Mouse (Mus musculus) MN1 (cell line): ENCODE results near the gene Gm609.
"Not testable (repeated sequence)": the region's sequence is repeated elsewhere in the genome, so short reads cannot be mapped to it uniquely, and the experiment has no call there.

Experiments used
- DNase-seq: peaks from one replicate; pipeline ENCODE4 v3.0.0-alpha.2; 2016; ENCODE audit warnings: low spot score

Gene Gm609

DNA sequence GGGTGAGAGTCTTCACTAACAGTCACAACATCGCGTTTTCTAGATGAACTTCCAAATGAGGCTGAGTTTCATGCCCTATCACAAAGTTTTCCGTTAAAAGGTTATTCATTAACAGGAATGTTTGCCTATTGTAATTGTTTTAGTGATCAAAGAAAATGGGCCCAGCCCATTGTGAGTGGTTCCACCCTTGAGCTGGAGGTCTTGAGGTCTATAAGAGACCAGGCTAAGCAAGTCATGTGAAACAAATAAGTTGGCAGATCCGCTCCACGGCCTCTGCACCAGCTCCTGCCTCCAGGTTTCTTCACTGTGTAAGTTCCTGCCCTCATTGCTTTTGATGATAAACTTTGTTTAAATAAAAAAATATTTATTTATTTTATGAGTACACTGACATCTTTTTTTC lies at the start of gene Gm609:
Gene Gm609, minus strand, starts transcription at position 43 of the 400 bp plus-strand sequence.
- no peak for DNase-seq

DNA sequence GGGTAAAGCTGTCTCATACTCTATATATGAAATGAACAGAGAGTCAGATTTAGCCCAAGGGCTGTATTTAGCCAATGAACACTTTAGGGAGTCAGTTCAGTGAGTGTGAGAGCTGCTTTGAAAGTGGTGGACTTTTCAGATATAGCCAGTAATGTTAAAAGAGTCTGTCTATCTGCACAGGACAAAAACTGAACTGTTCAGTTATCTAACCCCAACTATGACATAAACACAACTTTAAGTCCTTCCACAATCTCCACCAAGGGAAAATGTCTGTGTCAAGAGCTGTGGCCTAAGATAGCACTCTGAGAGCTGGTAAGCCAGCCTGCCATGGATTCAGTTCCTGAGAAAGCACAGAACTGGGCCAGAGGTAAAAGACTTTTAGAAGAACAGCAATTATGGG lies 49.3 kb upstream of the Gm609 start:
- DNase-seq: no peak

DNA sequence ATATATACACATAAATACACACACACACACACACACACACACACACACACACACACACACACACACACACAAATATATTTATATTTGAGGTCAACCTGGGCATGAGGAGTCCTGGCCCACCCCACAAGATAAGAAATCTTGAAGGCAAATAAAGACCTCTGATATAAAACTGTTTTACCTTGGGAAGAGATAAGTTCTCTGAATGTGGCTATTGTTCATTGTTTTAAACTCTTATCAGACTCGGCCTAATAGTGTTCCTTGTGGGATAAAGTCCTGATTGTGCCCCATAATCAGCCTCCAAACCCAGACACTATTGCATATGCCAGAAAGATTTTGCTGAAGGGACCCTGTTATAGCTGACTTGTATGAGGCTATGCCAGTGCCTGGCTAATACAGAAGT lies 45.6 kb upstream of the Gm609 start:
- not testable (repeated sequence) for DNase-seq

DNA sequence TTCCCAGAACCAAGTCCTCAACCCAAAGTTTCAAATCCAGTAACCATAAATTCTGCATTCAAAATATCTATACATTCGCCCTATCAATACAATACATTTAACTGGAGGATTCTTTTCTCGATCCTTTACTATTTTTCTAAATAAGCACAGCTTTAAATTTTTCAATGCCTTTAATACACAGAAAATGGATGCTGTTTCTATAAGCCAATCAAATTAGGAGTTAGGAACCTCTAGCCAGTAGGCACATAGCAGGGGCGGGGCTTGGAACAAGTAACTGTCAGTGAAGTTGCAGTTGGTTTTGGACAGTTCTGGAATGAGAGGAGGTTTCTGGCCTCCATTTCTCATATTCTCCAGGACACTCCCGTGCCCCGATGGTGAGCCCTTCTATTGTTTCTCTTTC lies 42.2 kb upstream of the Gm609 start, which contains the start of gene Slc9c1:
Gene Slc9c1, plus strand, starts transcription at position 301 of the 400 bp plus-strand sequence.
- no peak for DNase-seq

DNA sequence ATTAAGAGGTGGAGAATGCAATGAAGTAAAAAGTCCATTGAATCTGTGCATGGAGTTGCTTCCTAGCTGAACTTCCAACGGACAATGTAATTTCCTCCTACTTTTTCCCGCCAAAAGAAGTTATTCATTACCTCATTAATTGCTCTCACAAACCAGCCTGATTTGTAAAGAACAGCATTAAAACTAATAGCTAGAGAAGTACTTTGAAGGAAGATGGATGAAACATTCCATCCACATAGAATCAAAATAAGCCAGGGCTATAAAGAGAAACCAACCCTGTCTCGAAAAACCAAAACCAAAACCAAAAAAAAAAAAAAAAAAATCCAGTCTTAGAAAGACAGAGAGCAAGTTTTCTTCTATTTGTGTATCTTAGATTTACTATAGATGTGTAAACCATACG lies 39.2 kb upstream of the Gm609 start, which contains the start of gene Gm17783:
Gene Gm17783, minus strand, starts transcription at position 101 of the 400 bp plus-strand sequence.
- DNase-seq: no peak

DNA sequence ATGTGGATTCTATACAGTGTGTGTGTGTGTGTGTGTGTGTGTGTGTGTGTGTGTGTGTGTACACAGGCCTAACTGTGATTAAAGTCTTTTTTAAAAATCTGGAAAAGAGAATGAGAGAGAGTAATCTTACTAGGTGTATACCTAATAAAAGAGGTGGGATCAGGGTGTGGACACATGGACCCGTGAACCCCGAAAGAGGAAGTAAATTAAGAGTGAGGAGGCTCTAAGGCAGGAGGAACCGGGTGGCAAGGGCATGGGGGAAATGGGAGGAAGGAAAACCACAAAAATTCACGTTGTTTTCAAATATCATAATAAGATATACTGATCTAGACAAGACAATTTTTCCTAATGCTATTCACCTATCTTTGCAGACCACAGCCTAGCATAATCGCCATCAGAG lies 32.8 kb upstream of the Gm609 start:
- DNase-seq: no peak

DNA sequence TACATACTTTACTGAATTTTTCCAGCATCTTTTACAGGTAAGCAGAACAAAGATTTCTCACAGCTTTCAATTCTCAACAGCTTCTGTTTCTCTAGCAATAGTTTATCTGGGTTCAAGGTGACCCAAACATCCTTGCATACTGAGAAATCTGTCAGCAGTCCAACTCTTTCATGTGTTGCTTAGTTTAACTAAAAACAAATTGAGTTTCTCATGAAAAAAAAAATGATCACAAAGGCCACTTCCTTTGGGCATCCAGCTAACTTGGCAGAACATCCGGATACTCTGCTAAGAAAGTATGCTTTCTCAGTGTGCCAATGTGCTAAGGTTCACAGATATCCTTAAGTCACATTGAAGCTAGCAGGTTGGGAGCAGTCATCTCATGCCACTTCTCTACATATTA lies 2.6 kb upstream of the Gm609 start:
- DNase-seq: no peak

DNA sequence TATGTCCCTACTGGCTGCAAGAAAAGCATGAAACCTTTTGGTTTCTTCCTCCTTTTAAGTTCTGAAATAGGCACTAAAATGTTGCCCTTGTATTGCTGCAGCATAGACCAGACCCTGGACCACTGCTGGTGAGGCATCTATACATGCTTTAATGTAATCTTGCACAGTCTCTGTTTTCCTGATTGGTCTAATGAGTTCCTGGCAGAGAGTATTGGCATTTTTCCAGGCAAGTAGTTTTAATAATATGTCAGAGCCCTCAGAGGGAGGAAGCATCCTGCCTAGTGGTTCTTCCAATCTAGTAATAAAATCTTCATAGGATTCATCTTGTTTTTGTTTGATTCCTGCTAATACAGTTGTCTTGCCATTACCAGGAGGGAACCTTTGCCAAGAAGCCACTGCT lies 15.8 kb downstream of the Gm609 start:
- no peak for DNase-seq

DNA sequence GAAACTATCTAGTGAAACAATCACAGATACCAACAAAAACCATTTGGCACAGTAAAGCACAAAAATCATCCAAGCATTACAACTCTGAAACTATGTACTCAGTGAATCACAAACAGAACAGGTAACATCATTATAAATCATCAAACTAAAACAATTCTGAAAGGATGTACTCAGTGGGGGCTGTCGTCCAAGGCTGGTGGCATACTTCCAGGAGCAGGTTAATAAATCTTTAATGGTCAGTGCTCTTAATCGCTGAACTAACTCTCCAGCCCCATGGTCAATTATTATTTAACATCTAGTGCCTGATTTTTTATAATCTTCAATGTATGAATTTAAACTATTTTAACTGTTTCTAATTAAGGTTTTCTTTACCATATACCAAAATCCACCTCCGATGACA lies 20.9 kb downstream of the Gm609 start:
- DNase-seq: not testable (repeated sequence)

DNA sequence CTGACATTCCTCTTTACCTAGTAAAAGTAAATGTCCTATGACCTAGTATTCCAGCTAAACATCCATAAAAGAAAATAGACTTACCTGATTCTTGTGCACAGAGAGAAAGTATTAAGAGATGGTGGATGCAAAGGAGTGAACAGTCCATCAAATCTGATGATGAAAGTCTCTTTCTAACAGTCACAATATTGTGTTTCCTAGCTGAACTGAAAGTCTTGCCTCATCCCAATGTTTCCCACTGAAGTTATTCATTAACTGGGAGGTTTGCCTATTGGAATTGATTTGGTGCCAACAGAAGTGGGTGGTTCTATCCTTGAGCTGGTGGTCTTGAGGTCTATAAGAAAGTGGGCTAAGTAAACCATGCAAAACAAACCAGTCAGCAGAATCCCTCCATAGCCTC lies 38.0 kb downstream of the Gm609 start:
- DNase-seq: no peak

DNA sequence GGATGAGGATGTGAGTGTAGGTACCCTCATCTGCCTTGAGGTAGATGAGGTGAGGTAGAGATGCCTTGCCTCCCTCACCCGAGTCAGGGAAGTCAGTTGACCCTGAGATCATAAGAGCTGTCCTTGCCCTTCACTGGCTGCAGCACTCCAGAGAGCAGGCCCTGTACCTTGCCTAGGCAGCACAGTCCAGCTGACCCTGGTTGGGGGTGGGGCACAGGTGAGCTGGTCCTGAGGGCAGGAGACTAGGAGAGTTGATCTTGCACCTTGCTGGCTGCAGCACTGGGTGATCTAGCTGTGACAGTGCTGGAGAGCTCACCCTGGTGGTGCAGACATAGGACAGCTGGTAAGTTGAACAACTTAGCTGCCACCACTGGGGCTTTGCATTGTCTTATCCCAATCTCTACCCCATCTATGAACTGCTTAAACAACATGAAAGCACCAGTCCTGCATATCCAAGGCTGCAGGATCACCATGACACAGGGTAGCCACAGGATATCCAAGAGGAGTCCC lies 55.5 kb downstream of the Gm609 start:
- DNase-seq: no peak

DNA sequence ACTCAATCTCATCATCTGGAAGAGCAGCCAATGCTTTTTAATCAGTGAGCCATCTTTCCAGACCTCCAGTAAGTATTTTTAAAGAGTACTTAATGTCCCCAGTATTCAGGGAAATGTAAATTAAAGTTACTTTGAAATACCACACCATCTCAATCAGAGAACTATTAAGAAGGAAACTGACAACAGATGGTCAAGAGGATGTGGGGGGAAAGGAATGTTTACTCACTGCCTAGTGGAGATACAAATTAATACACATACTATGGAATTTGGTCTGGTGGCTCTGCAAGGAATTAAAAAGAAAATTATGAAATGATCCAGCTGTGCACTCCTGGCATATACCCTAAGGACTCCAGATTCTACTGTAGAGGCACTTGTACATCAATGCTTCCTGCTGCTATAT lies 57.2 kb downstream of the Gm609 start:
- no peak for DNase-seq

DNA sequence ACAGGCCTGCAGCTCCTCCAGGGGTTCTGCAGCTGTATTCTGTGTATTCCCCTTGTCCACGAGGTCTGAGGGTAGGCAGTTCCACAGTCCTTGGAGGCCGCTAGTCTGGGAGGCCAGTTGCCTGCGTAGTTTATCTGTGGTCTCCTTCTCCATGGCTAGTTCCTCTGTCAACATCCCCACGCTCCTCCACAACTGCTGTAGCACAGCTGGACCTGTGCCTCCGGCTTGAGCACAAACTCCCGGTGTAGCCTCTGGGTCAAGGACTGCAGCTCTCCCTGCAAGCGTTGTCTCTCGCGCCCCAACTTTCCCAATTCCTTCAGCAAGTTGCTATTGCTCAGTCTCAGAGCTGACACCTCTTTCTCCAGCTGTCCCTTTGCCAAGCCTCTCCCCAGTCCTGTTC lies 65.1 kb downstream of the Gm609 start:
- DNase-seq: no peak

DNA sequence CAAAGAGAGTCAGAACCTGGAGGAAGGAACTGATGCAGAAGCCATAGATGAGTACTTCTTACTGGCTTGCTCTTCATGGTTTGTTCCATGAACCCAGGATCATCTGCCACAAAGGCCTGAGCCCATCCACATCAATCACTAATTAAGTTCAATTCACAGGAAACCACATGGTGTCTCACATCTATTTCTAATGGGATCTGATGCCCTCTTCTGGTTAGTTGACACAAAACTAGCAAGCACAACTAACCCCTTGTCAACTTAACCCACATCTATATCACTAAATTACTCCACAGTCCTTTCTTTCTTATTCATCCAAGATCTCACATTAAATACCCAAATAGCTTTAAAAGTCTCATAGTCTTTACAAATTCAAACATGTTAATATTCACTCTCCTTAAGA lies 79.3 kb downstream of the Gm609 start:
- no peak for DNase-seq

DNA sequence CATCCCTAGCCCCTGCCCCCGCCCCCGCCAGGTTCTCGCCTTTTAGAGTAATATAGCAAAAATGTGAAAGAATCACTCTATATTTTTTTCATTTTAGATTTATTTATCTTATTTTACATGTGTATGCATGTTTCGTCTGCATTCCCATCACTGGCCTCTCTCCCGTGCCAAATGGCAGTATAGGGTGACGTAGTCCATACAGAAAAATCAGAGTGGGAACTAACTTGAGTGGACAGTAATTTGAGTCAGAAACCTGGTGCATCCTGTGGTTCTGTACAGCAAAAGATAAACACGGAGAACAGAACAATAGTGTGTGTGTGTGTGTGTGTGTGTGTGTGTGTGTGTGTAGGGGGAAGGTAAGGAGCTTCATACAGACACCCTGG lies 83.7 kb downstream of the Gm609 start:
- DNase-seq: not testable (repeated sequence)

DNA sequence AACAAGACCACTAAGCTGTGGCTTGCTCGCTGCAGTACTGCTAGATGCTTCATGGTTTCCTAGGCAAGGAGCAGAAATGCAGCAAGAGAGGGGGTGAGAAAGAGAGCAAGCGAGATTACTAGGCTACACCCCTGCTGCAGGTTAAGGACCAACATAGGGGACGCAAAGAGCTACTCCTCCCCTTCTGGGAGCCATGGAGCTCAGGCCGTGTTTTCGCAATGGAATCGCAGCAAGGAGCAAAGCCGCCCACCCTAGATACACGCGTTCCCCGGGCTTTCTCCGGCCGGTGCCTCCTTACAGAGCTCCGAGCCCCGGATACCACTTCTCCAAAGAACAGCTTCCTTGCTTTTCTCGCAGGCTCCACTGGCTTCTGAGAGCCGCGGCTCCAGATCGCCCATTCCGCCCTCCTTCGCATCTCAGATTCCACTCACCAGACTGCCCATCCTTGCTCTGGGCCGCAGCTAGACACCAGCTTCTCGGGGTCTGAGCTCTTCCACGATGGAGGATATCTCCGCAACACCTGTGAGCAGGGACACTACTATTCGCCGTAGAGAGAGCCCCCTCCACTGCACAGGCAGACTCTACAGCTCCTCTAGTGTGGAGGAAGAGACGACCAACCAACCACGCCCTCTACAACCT lies 84.2 kb downstream of the Gm609 start, which contains the start of gene Cd200:
Gene Cd200, minus strand, starts transcription at position 629 of the 639 bp plus-strand sequence.
- no peak for DNase-seq

DNA sequence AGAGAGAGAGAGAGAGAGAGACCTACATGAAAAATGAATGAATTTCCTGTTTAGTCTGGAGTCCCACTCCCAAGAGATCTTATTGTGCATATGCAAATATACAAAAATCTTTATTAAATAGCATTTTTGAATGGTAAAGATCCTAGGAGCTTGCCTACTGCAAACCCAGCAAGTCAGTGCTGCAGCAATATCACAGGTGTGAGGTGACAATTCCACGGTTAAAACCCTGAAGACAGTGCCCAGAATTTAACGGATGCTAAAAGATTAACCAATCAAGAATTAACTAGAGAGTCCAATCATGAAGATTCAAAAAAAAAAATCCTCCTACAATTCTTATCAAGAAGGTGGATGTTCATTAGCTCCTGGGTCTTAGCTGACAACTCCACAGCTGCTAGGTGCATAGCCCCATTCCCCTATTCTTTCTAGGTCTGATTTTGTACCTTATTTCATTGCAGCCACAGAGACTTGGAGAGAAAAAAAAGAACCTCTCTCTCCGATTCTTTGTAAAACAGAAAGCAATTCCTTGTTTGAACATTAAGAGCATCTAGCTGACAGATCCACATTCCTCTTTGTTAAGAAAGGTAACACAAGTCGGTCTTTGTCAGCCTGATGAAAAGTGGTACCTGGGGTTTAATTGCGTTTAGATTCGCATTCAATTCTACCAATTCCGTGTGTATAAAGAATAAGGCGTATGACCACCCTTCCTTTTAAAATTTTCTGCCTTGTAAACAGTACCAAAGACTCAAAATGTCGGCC lies 84.9 kb downstream of the Gm609 start:
- DNase-seq: no peak

DNA sequence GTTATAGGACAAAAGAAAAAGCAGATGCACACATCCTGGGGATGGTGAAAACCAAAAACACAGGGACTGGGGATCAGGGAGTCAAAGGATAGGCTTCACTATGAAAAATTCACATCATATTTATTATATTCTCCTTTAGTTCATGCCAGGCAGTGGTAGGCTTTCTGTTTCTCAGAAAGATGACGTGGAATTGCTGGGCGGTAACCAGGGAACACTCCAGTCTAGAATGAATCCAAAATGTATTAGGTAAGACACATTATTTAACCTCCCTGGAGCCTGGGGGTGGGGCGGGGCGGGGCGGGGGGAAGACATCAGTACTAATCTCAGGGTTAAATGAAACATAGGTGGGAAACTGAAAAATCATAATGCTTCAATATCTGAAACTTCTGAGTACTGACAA lies 85.7 kb downstream of the Gm609 start:
- DNase-seq: no peak

DNA sequence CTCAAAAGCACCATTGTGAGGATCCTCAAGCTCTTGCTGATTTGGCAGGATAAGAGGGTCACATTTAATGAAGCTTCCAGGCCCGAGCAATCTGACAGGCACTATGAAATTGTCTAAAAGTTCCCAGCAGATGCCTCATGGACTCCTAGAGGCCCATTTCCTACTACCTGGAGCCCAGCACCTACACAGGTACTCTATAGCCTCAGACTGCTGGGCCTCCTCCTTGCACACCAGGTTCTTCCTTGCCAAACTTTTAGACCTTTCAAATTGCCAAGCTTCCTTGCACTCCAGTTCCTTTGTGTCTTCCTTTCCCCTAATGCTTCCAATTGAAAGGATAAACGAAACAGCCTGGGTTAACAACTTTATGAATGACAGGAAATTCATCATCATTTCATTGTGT lies 89.8 kb downstream of the Gm609 start:
- no peak for DNase-seq

DNA sequence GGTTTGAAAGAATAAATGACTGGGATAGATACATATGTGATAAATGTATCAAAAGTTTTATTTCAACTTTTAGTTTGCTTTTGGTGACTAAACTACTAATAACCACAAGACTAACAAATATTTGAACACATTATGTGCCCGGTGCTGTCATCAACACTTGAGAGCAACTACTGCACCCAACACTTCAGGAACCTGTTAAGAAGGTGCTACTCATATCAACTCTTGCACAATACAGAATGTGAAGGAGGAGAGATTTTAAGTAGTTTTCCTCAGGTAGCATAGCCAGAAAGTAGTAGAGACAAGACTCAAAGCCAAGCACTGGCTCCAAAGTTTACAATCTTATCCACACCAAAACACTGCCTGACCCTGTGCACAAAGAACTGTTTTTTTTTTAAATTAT lies 90.7 kb downstream of the Gm609 start:
- no peak for DNase-seq

DNA sequence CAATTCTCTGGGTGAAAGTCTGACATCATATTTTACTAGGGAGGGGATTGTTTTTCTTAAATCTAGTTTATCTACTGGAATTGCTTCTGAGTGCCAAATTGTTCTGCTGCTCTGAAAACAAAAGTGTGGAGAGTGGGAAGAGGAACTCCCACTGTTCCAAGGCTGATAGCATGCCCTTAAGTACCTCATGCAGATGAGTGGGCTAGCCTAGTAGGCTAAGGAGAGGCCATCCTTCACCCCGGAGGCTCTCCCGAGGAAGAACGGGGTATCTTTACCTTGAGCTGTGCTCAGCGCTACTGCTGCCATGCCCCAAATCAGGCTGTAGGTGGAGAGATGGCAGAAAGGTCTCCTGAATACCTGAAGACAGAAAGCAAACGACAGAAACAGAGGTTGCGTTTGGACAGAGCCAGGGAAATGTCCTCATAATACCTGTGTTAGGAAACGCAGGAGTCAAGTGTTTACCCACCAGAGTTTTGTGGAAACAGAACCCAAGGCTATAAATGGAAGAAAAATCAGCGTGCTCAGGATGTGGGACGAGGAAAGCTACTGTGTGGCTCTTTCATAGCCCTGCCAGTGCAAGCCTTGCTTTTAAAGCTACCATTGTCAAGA lies 92.7 kb downstream of the Gm609 start:
- no peak for DNase-seq

DNA sequence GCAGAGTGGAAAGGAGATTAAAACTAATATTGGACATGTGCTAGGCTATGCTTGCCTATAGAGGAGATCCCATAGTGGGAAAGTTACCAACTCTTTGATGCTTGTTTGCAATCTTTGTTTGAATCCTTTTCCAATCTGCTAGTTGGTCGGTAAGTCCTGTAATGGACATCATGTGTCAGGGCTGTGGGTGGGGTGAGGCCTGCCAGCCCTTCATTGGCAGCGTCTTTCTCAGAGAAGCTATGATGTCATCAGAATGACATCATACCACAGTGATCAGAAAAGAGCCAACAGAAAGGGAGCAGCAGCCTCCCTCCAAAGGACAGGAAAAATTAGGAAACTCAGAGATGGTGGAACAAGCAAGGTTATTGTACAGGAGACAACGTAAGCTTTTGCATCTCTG lies 93.4 kb downstream of the Gm609 start:
- DNase-seq: no peak

DNA sequence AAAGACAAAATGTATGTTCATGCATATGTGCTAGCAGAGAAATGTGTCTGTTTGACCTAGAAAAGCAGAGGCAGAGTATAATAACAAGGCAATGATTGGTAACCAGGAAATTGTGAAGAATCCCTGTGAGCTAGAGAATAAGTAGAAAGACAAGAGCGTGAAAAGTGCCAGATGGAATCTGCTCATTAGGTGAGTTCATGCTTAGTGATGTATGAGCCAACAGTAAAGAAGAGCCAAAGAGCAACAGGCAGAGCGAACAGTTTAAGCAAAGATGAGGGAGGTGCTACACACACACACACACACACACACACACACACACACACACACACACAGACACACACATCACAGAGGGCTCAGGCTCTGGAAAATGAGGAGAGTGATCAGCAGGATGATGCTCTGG lies 95.3 kb downstream of the Gm609 start:
- no peak for DNase-seq
